Mouse (Mus musculus) small intestine, adult 2 months (tissue): ENCODE measurements at regions not wholly inside any gene's neighbourhood (a gene's known extent, or its start where the extent isn't known, plus 50 kb on each side); places are given as distances from the start of the nearest gene placed in this dataset.

Experiments used
- CTCF ChIP-seq: fragments of 200-500 bp; IDR thresholded peaks from 2 replicates; pipeline ENCODE4 v1.5.1; 2012; ENCODE audit warnings: low read depth, mild to moderate bottlenecking, control low read depth, inconsistent platforms, low read length, moderate library complexity, mixed read lengths; ENCODE audit not compliant: insufficient replicate concordance, insufficient read length; ENCODE audit errors: extremely low read depth
- POLR2A ChIP-seq: fragments of 200-500 bp; IDR thresholded peaks from 2 replicates; pipeline ENCODE4 v1.6.1; 2012; ENCODE audit warnings: low read depth, mild to moderate bottlenecking, control low read depth, inconsistent platforms, low read length, moderate library complexity

DNA sequence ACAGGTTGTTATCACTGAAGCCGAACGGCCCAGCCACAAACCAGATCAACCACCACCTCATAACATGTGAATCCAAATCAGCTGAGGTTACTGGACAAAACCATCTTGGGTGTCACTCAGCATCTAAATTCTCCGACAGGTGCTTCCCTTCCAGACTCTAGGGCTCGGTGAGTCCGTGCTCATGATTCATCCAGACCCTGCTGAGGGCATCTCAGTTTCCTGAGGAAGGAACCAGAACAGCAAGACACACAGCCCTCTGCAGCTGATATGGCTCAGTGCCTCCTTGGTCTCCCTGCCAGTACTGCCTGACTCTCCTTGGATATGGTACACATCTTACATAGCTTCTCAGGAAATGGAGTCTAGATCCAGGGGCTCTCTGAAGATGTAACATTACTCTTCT lies 51.6 kb upstream of the Adgrl4 start:
- TF ChIP-seq CTCF (no peak), POLR2A (no peak)
